Mouse (Mus musculus) erythroblast, embryonic 14.5 days (primary cell): ENCODE data around the gene Zc3h6. TPM values are rescaled to one million over a fixed set of nuclear protein-coding genes. Genes with fewer than 3 reads are reported as not detected.

Source experiments
- H3K27me3 ChIP-seq: 2 replicates; pipeline ENCODE4 v1.6.1; 2012; ENCODE audit warnings: inconsistent platforms; ENCODE audit not compliant: control insufficient read depth
- H3K36me3 ChIP-seq: 2 replicates; pipeline ENCODE4 v1.6.1; 2012; ENCODE audit warnings: mild to moderate bottlenecking, inconsistent platforms; ENCODE audit not compliant: control insufficient read depth
- H3K4me1 ChIP-seq: 2 replicates; pipeline ENCODE4 v1.6.1; 2012; ENCODE audit warnings: inconsistent platforms; ENCODE audit not compliant: control insufficient read depth
- H3K4me3 ChIP-seq: replicated peaks from 2 replicates; pipeline ENCODE3; 2012; ENCODE audit warnings: moderate library complexity, mild to moderate bottlenecking, inconsistent platforms
- H3K9me3 ChIP-seq: 2 replicates; pipeline ENCODE4 v1.6.1; 2012; ENCODE audit warnings: low read length, inconsistent platforms, mixed read lengths; ENCODE audit not compliant: control insufficient read depth
- GATA1 ChIP-seq: IDR thresholded peaks from 2 replicates; pipeline ENCODE4 v1.6.1; 2012; ENCODE audit warnings: low read length, inconsistent platforms, mixed read lengths
- TAL1 ChIP-seq: IDR thresholded peaks from 3 replicates; pipeline ENCODE4 v1.6.1; 2012; ENCODE audit warnings: low read length, inconsistent platforms, mixed read lengths
- polyA plus RNA-seq: library from polyadenylated mRNA; stranded (reverse); fragments of >175 nt; gene quantifications from 2 replicates; pipeline ENCODE4 v1.2.3, GENCODE M21; 2012

Gene Zc3h6
- polyA plus RNA-seq, 1 experiment, result 0.26 TPM

DNA sequence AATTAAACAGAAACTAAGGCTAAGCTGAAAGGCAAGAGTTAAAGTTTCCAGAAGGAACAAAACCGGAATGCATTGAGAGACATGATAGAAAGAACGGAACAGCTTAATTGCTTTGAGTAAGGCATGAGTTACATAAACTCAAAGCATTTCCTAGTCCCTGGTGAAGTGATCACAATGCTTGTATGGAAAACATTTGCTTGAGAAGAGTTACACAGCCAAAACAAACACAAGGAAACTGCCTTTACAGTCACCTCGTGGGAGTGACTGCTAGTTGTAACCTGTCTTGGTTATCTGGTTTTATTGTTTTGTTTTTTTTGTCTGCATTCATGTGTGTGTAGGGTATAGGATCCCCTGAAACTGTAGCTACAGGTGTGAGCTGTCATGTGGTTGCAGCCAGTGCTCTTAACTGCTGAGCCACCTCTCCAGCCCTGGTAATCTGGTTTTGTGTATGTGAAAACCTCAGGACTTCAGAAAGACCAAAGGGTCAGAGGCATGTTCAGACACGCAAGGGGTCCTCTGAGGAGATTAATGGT, 85.3 kb downstream of the Zc3h6 start:
- Histone ChIP-seq H3K36me3 (no peaks in the 10 kb centered on the region), H3K4me1 (peaks cover 12% of the 10 kb centered on the region), H3K4me3 (no peak overlapping the region), H3K27me3 (peaks cover 5% of the 10 kb centered on the region), H3K9me3 (peaks cover 6% of the 10 kb centered on the region)
- TF ChIP-seq GATA1 (no peak), TAL1 (no peak)

DNA sequence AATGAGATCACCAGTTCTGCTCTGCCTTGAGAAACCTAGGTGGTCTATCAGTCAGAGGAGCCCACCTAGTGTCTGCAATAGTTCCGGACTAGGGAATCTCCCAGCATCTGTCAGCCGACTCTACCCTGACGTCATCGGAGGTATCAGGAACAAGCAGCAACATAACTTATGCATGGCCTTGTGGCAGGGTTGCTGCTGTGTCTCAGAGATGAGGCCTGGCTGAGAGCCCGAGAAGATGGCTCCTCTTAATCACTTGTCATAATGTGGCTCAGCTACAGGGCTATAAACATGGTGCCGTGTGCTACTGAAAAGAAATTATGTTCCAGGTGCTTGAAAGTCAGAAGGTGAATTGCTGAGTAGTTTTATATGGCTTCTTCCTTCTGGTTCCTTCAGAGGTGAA, 88.5 kb downstream of the Zc3h6 start:
- Histone ChIP-seq H3K4me1 (peaks cover 24% of the 10 kb centered on the region), H3K9me3 (peaks cover 6% of the 10 kb centered on the region), H3K4me3 (no peak overlapping the region), H3K36me3 (no peaks in the 10 kb centered on the region), H3K27me3 (peaks cover 5% of the 10 kb centered on the region)
- TF ChIP-seq TAL1, result no peak
- no peak for TF ChIP-seq GATA1

DNA sequence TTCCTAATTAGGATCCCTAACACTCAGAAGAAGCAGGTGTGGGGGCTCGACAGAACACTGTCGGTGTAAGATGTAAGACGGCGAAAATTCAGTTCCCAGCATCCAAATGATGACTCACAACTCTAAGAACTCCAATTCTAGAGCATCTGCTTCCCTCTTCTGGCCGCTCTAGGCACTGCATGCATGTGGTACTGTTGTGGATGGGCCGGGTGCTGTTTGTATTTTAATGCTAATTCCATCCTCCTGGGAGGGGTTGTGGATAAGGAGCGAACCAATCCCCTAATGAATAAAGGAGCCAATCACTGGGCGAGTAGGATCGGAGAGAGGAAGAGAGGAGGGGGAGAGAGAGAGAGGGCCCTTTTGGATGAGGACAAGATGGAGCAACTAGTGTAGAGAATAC, 89.4 kb downstream of the Zc3h6 start:
- no peak for TF ChIP-seq TAL1
- no peak for TF ChIP-seq GATA1
- H3K9me3 ChIP-seq, result peaks cover 6% of the 10 kb centered on the region
- peaks cover 24% of the 10 kb centered on the region for H3K4me1 ChIP-seq
- no peak overlapping the region for H3K4me3 ChIP-seq
- peaks cover 5% of the 10 kb centered on the region for H3K27me3 ChIP-seq
- no peaks in the 10 kb centered on the region for H3K36me3 ChIP-seq

DNA sequence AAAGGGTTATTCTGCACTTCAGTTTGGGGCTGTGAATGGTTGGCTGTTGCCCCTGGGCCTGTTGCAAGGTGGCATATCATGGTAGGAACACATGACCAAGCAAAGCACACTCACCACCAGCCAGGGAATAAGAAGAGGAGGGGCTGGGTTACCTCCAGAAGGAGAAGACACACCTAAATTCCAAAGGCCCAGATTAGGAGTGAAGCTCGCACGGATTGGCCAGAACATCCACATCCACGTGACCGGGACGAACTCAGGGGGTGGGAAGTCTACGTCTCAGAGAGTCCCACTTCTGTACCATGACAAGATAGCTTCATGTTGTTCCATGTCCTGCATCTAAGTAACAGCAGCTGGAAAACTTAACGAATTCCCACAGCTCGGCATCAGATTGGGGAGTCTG, 90.1 kb downstream of the Zc3h6 start:
- no peak overlapping the region for H3K4me3 ChIP-seq
- TF ChIP-seq GATA1 (no peak), TAL1 (no peak)
- peaks cover 5% of the 10 kb centered on the region for H3K27me3 ChIP-seq
- peaks cover 6% of the 10 kb centered on the region for H3K9me3 ChIP-seq
- peaks cover 24% of the 10 kb centered on the region for H3K4me1 ChIP-seq
- no peaks in the 10 kb centered on the region for H3K36me3 ChIP-seq

DNA sequence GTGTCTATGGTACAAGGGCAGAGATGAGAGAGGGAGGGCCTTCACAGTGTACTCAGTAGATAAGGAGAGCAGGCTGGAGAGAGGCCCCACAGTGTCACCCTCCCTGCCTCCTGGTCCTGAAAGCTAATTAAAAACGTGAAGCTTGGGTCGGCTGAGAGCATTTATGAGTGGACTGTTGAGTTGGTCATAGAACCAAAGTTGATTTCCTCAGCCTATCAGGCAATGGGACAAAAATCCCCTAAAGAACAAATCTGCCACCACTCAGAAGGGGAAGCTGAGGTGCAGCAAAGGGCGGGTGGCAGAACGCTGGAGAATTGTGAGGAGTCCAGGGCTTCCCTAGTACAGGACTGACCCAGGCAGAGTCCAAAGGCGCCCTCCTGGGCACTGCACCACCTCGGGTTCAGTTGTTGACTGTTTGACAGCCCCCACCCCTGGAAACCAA, 90.7 kb downstream of the Zc3h6 start:
- TF ChIP-seq TAL1, result no peak
- TF ChIP-seq GATA1, result no peak
- peaks cover 5% of the 10 kb centered on the region for H3K27me3 ChIP-seq

DNA sequence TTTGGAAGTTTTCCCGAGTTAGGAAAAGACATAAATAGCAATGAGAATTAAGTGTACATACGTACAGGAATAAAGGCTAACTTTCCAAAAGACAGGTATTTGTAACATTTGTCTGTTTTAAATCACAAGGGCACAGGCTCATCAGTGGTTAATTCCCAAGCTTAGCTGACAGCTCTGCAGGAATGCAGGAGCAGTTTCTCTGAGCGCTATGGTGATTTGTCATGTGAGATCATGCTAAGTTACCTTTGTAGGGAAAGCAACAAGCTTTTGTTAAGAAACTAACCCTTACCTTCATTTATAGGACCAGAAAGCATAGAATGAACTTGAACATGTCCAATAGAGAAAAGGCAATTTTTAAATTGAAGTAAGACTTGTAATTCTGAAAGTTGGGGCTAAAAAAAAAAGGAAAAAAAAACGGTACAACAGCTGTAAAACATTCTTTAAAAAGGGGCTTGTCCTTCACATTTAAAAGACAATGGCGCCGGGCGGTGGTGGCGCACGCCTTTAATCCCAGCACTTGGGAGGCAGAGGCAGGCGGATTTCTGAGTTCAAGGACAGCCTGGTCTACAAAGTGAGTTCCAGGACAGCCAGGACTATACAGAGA, 94.4 kb downstream of the Zc3h6 start:
- no peaks in the 10 kb centered on the region for H3K36me3 ChIP-seq
- no peak for TF ChIP-seq TAL1
- no peak for TF ChIP-seq GATA1

More for the DNA sequence above, 90.7 kb downstream of the Zc3h6 start:
- Histone ChIP-seq H3K9me3 (peaks cover 6% of the 10 kb centered on the region), H3K36me3 (no peaks in the 10 kb centered on the region), H3K4me3 (peak overlapping the region; percentile 46), H3K4me1 (peaks cover 24% of the 10 kb centered on the region)

DNA sequence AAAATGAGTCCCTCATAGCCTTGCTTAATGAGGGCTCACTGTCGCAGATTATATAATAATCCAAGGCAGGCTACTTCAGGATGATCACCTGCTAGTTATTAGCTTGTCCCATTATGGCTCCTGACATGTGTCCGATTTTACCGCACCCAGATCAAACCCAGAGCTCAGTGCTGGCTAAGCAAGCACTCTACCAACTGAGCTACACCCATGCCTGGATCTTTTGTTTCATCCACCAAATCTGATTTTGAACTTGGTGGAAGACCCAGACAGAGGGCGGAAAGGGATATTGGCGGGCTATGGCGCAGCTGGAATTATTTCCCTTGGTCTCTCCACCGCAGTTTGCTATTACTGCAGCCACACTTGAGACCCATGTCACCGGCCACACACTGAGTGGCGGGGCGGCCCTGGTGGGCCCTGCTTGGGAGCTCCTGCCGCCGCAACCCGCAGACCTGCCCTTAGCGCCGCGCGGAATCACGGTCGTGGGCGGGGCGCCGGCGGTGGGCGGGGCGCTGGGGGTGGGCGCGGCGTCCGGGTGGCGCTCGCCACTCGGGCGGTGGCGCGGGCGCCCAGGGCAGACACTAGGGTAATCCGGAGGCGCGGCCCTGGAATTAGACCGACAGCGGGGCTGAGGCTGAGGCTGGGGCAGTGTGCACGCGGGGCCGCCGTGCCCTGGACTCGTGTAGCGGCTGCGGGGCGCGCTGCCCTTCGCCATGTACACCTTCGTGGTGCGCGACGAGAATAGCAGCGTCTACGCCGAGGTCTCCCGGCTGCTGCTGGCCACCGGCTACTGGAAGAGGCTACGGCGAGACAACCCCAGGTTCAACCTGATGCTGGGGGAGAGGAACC, 98.5 kb downstream of the Zc3h6 start, which contains the start of gene Ttl:
Ttl (plus strand) TSS at position 506 of the 846 bp plus-strand sequence.
- TF ChIP-seq TAL1, result no peak
- TF ChIP-seq GATA1, result no peak
- H3K4me3 ChIP-seq, result peak within 1 kb of the TSS; percentile 79

More for the DNA sequence above, 94.4 kb downstream of the Zc3h6 start:
- Histone ChIP-seq H3K4me1 (peaks cover 36% of the 10 kb centered on the region), H3K4me3 (no peak overlapping the region), H3K9me3 (peaks cover 2% of the 10 kb centered on the region), H3K27me3 (peaks cover 17% of the 10 kb centered on the region)

DNA sequence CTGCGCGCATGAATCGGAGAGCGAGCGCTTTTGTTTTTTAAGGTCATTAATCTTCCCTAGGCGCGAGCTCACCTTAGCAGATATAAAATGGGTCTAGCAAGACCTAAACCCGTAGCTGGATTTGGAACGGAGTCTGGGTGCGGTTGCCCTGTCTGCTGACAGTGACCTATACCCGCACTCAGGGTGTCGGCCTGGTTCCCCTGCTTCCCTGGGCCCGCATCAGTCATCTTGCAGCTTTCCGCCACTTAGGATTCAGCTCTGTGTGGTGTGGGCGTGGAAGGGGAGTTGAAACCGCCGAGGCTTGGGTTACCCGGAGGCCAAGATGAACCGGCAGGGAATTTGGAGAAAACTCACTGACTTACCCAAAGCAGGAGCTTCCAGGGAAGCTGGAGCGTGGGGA, 99.1 kb downstream of the Zc3h6 start:
- Histone ChIP-seq H3K27me3 (peaks cover 26% of the 10 kb centered on the region), H3K4me3 (peak overlapping the region; percentile 79), H3K4me1 (peaks cover 19% of the 10 kb centered on the region), H3K36me3 (no peaks in the 10 kb centered on the region), H3K9me3 (no peaks in the 10 kb centered on the region)
- TF ChIP-seq TAL1 (no peak), GATA1 (no peak)

More for the DNA sequence above, 98.5 kb downstream of the Zc3h6 start, which contains the start of gene Ttl:
- Histone ChIP-seq H3K9me3 (no peaks in the 10 kb centered on the region), H3K27me3 (peaks cover 26% of the 10 kb centered on the region), H3K4me1 (peaks cover 19% of the 10 kb centered on the region), H3K36me3 (no peaks in the 10 kb centered on the region)

Other genes with a start within 250 kb of the Zc3h6 start
- gene Tmem87b, start 149.3 kb upstream of the Zc3h6 start, polyA plus RNA-seq, result 0.05 and 0.08 TPM in 2 replicates
- gene Fbln7, start 104.4 kb upstream of the Zc3h6 start, polyA plus RNA-seq, result not detected in 2 replicates
- not detected in 2 replicates for gene Zc3h8, start 23.3 kb upstream of the Zc3h6 start, polyA plus RNA-seq
- 0.26 and 0.27 TPM in 2 replicates for gene Gm10762, start 323 bp downstream of the Zc3h6 start, polyA plus RNA-seq
- not detected in 2 replicates for gene Vinac1, start 80.8 kb downstream of the Zc3h6 start, polyA plus RNA-seq
- gene Ttl, start 98.5 kb downstream of the Zc3h6 start, polyA plus RNA-seq, result 0.05 and 0.06 TPM in 2 replicates
- 0.15 TPM in 2 replicates for gene Polr1b, start 133.6 kb downstream of the Zc3h6 start, polyA plus RNA-seq
- 0.43 and 1.6 TPM in 2 replicates for gene Chchd5, start 162.3 kb downstream of the Zc3h6 start, polyA plus RNA-seq
- 13.6 and 18.4 TPM in 2 replicates for gene Slc20a1, start 231.4 kb downstream of the Zc3h6 start, polyA plus RNA-seq